In genomic region chr14:121922731-121923130, GRCm38 (mm10) we compare ENCODE assay signal across 27 mouse cellular contexts. TPM values are rescaled to one million over a fixed set of nuclear protein-coding genes. Genes with fewer than 3 reads are reported as not detected.
"Had no signal": no experiment of that assay in that cellular context is flagged by ENCODE, and none has a peak within 500 bp of the region (broad histone marks: within the 10 kb centered on the region; RNA-seq: fewer than 3 reads in every experiment).

No protein-coding gene starts in this region.

- H3K9me3 ChIP-seq: intestine, embryonic 15.5 days; limb, embryonic 12.5 days; limb, embryonic 15.5 days; lung, embryonic 15.5 days; midbrain, embryonic 12.5 days; midbrain, embryonic 15.5 days; neural tube, embryonic 12.5 days; neural tube, embryonic 15.5 days had no signal

- H3K4me2 ChIP-seq: intestine, embryonic 15.5 days; limb, embryonic 12.5 days; limb, embryonic 15.5 days; lung, embryonic 15.5 days; midbrain, embryonic 12.5 days; midbrain, embryonic 15.5 days; neural tube, embryonic 12.5 days; neural tube, embryonic 15.5 days had no signal

- H3K4me1 ChIP-seq: midbrain, embryonic 12.5 days; midbrain, embryonic 15.5 days; neural tube, embryonic 12.5 days; neural tube, embryonic 15.5 days had no signal

- H3K4me3 ChIP-seq: intestine, embryonic 15.5 days; left cerebral cortex, adult 2 months; limb, embryonic 12.5 days; limb, embryonic 15.5 days; lung, embryonic 15.5 days; midbrain, embryonic 12.5 days; midbrain, embryonic 15.5 days; neural tube, embryonic 12.5 days; neural tube, embryonic 15.5 days had no signal

- H3K27ac ChIP-seq: intestine, embryonic 15.5 days; left cerebral cortex, adult 2 months; limb, embryonic 12.5 days; limb, embryonic 15.5 days; liver, embryonic 14.5 days; lung, embryonic 15.5 days; midbrain, embryonic 12.5 days; midbrain, embryonic 15.5 days; neural tube, embryonic 12.5 days; neural tube, embryonic 15.5 days had no signal

- ATAC-seq: intestine, embryonic 15.5 days; midbrain, embryonic 15.5 days had no signal

- DNase-seq: kidney, adult 11 months; kidney, adult 8-10 months; layer of hippocampus, postnatal 36 days; lung, adult 18-20 months; lung, postnatal 10 days; lung, postnatal 4 days; right cerebral cortex, adult 18-20 months; right cerebral cortex, postnatal 25 days; spleen, adult 18-20 months; thymus, adult 2 months; thymus, postnatal 14 days; thymus, postnatal 4 days had no signal

- H3K9ac ChIP-seq: intestine, embryonic 15.5 days; limb, embryonic 12.5 days; limb, embryonic 15.5 days; liver, embryonic 14.5 days; lung, embryonic 15.5 days; midbrain, embryonic 12.5 days; midbrain, embryonic 15.5 days; neural tube, embryonic 12.5 days; neural tube, embryonic 15.5 days had no signal

- H3K36me3 ChIP-seq: intestine, embryonic 15.5 days; lung, embryonic 15.5 days; midbrain, embryonic 15.5 days; neural tube, embryonic 12.5 days; neural tube, embryonic 15.5 days had no signal

- H3K27me3 ChIP-seq: intestine, embryonic 15.5 days; limb, embryonic 12.5 days; limb, embryonic 15.5 days; lung, embryonic 15.5 days; midbrain, embryonic 12.5 days; midbrain, embryonic 15.5 days; neural tube, embryonic 12.5 days; neural tube, embryonic 15.5 days had no signal

RNA-seq across cellular contexts. Expression of gene Gpr18, which starts 7.2 kb away (rescaled TPM):
- total RNA-seq: layer of hippocampus, adult 8-10 months; layer of hippocampus, postnatal 10 days; layer of hippocampus, postnatal 36 days; left cerebral cortex, adult 2 months; left cerebral cortex, postnatal 10 days; left cerebral cortex, postnatal 36 days had no signal
- polyA plus RNA-seq: kidney, embryonic 16.5 days; neural tube, embryonic 15.5 days had no signal
